In genomic region chr17:53478858-53479603, GRCm38 (mm10) we compare ENCODE assay signal across 8 mouse cellular contexts. TPM values are rescaled to one million over a fixed set of nuclear protein-coding genes. Genes with fewer than 3 reads are reported as not detected.
DNase-seq lines count a peak whose midpoint lies in the region; ATAC-seq and TF ChIP-seq lines count a peak whose summit lies in the region.

Rab5a (plus strand) TSS chr17:53479234.

- ATAC-seq in frontal cortex, adult (ENCODE audit: low TSS enrichment) = peak; percentile 93
- peak; percentile 96 for ATAC-seq in lung, postnatal 0 days

- TF ChIP-seq EP300 in lung, postnatal 0 days (IDR thresholded peaks at IDR 0.05) = peak; percentile 60; the same call in 1 of the 2 replicates

- H3K4me2 ChIP-seq in lung, postnatal 0 days (replicated peaks; ENCODE audit: low read depth, low read length) = peak within 1 kb of the TSS; percentile 71

- under 1% methylated on average over 79 of the region's 82 CpGs for WGBS in hindbrain, embryonic 10.5 days
- under 1% methylated on average over 73 of the region's 82 CpGs for WGBS in lung, postnatal 0 days

- no peaks in the 10 kb centered on the region for H3K27me3 ChIP-seq in hindbrain, embryonic 10.5 days (ENCODE audit: insufficient read depth, poor library complexity, severe bottlenecking)
- H3K27me3 ChIP-seq in lung, postnatal 0 days (replicated peaks; ENCODE audit: insufficient read depth, low read length) = no peaks in the 10 kb centered on the region

- DNase-seq in MN1 (ENCODE audit: low spot score) = peak; percentile 100
- DNase-seq in cerebellum, adult 9-10 months = peak; percentile 98
- peak; percentile 99 for DNase-seq in hindbrain, embryonic 10.5 days (ENCODE audit: low spot score)
- DNase-seq in layer of hippocampus, adult 9-11 months = peak; percentile 99
- peak; percentile 100 for DNase-seq in lung, postnatal 0 days (ENCODE audit: low spot score)
- peak; percentile 99 for DNase-seq in ovary, postnatal 14 days (ENCODE audit: low spot score)
- DNase-seq in thymus, postnatal 14 days = peak; percentile 100

- peak within 1 kb of the TSS; percentile 86 for H3K4me3 ChIP-seq in hindbrain, embryonic 10.5 days
- peak within 1 kb of the TSS; percentile 96 for H3K4me3 ChIP-seq in lung, postnatal 0 days (ENCODE audit: low read depth, low read length)

- H3K4me1 ChIP-seq in hindbrain, embryonic 10.5 days (replicated peaks) = peaks cover 23% of the 10 kb centered on the region
- H3K4me1 ChIP-seq in lung, postnatal 0 days (ENCODE audit: insufficient read depth, low read depth, low read length) = peaks cover 3% of the 10 kb centered on the region; the same call in 1 of the 2 replicates

- H3K27ac ChIP-seq in hindbrain, embryonic 10.5 days = peak within 1 kb of the TSS; percentile 93
- H3K27ac ChIP-seq in lung, postnatal 0 days (ENCODE audit: low read length) = peak within 1 kb of the TSS; percentile 100

- peak; percentile 67 for TF ChIP-seq CTCF in lung, postnatal 0 days (IDR thresholded peaks at IDR 0.05)

- H3K36me3 ChIP-seq in hindbrain, embryonic 10.5 days = peaks cover 3% of the 10 kb centered on the region; the same call in 1 of the 2 replicates
- no peaks in the 10 kb centered on the region for H3K36me3 ChIP-seq in lung, postnatal 0 days (ENCODE audit: insufficient read depth, low read length)

- peak within 1 kb of the TSS; percentile 95 for H3K9ac ChIP-seq in lung, postnatal 0 days (replicated peaks; ENCODE audit: low read depth)

- H3K9me3 ChIP-seq in hindbrain, embryonic 10.5 days = no peaks in the 10 kb centered on the region
- H3K9me3 ChIP-seq in lung, postnatal 0 days (ENCODE audit: low read length) = no peaks in the 10 kb centered on the region

RNA-seq across cellular contexts. Expression of gene Rab5a, which starts in this region (rescaled TPM):
- polyA plus RNA-seq in hindbrain, embryonic 10.5 days (2016; fragmentation: Nextera tagmentation; extraction: Ambion mirVana) = 68.6 and 72.7 TPM in 2 replicates
- polyA plus RNA-seq in lung, postnatal 0 days (2015; fragmentation: Nextera tagmentation; extraction: Ambion mirVana) = 87.6 and 98.2 TPM in 2 replicates

Comparison
In these comparisons a context has a peak if more than half of its experiments do, and no peak if none do; other contexts are left out.
1. Peak in every context shown above with its lines: DNase-seq, ATAC-seq, H3K4me3 ChIP-seq and H3K27ac ChIP-seq.